Mouse (Mus musculus) bone marrow, adult 2 months (tissue): ENCODE results near the gene Ttc23. TPM values are rescaled to one million over a fixed set of nuclear protein-coding genes. Genes with fewer than 3 reads are reported as not detected.
A peak's percentile ranks its signal among the peaks of the same experiment; 100 is the strongest.

Experiments
- H3K27ac ChIP-seq: fragments of 200-500 bp; 2 replicates; pipeline ENCODE4 v1.5.1; 2012; ENCODE audit warnings: low read depth, mild to moderate bottlenecking, control low read depth, inconsistent platforms, low read length; ENCODE audit not compliant: control insufficient read depth, poor library complexity, insufficient read depth
- H3K4me1 ChIP-seq: fragments of 200-500 bp; 2 replicates; pipeline ENCODE4 v1.6.1; 2011; ENCODE audit warnings: low read length; ENCODE audit not compliant: control insufficient read depth, insufficient read depth
- H3K4me3 ChIP-seq: fragments of 200-500 bp; replicated peaks from 2 replicates; pipeline ENCODE3; 2011; ENCODE audit warnings: mild to moderate bottlenecking, low read depth, low read length, control low read depth; ENCODE audit not compliant: control insufficient read depth
- CTCF ChIP-seq: fragments of 200-500 bp; IDR thresholded peaks from 2 replicates; pipeline ENCODE4 v1.5.1; 2011; ENCODE audit warnings: low read length, control low read depth; ENCODE audit not compliant: control insufficient read depth, insufficient read depth
- POLR2A ChIP-seq: fragments of 200-500 bp; IDR thresholded peaks from 2 replicates; pipeline ENCODE4 v1.6.1; 2011; ENCODE audit warnings: low read depth, mild to moderate bottlenecking, control low read depth, low read length, borderline replicate concordance; ENCODE audit not compliant: control insufficient read depth
- WGBS: fragments of 180-500 bp; shearing (Covaris S2); methylation state at CpG from one replicate; pipeline ENCODE4 v1.1.7; 2018; 5-methylcytosine and 5-hydroxymethylcytosine counted together
- polyA plus RNA-seq: library from polyadenylated mRNA; stranded (reverse); fragments of >200 nt; gene quantifications from 2 replicates; pipeline ENCODE4 v1.2.4, GENCODE M21; 2011; ENCODE audit warnings: low replicate concordance; ENCODE audit not compliant: missing spikeins, insufficient read depth, insufficient read length

Ttc23 gene
- polyA plus RNA-seq, 1 experiment, result 13.0 TPM

DNA sequence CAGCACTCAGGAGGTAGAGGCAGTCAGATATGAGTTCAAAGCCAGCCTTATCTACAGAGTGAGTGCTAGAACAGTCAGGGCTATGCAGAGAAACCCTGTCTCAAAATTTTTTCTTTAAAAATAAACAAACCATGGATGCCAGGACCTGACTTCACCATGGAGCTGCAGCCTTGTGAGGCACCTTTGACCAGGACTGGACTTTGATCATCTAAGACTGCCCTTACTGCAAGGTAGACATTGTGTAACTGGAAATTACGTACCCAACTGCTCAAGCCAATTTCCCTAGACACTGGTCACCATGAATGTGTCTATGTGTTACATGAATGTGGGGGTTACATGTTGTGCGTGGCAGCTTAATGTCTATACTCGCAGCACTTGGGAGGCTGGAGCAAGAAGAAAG, 13.0 kb upstream of the Ttc23 start:
- WGBS, result 79% methylated on average over 3 of the region's 3 CpGs
- no peak for TF ChIP-seq CTCF
- TF ChIP-seq POLR2A, result no peak
- H3K4me3 ChIP-seq, result no peak overlapping the region
- no peaks in the 10 kb centered on the region for H3K4me1 ChIP-seq
- H3K27ac ChIP-seq, result no peak overlapping the region

DNA sequence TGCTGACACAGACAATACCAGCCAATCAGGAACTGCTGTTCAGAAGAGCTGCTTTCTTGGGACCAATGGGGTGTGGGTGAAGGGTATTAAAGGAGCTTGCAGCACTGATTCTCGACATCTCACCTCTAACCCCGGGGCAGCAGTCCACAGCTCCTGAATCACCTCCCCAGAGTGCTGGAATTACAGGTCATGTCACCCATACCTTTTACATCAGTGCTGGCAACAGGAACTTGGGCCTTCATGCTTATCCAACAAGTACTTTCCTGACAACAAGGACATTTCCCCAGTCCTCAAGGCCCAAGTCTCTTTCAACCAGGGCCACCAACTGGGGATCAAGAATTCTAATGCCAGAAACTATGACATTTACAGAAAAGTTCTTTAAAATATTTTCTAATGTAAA, 11.0 kb upstream of the Ttc23 start:
- Histone ChIP-seq H3K4me1 (no peaks in the 10 kb centered on the region), H3K27ac (no peak overlapping the region), H3K4me3 (no peak overlapping the region)
- TF ChIP-seq CTCF, result no peak
- no peak for TF ChIP-seq POLR2A
- 79% methylated on average over 2 of the region's 2 CpGs for WGBS

DNA sequence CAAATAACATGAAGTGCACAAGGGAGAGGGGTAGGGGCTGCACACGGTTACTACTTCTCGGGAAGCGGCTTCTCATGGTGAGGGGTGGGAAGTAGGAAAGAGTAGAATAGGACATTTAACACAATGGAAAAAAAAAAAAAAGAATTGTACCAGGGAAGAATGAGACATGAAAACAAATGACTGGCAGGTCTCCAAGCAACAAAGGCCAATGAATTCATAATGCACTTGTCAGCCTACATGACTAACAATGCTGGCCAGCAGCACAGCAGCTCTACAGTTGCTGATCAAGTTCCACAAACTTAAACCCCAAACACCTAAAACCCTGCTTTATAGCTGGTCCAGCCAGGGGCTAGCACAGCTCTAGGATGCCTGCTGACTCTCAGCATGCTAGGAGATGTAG, 8.2 kb upstream of the Ttc23 start:
- Histone ChIP-seq H3K4me3 (no peak overlapping the region), H3K27ac (no peak overlapping the region), H3K4me1 (peaks cover 1% of the 10 kb centered on the region; the same call in 1 of the 2 replicates)
- WGBS, result 95% methylated on average over 3 of the region's 3 CpGs
- TF ChIP-seq POLR2A, result no peak
- no peak for TF ChIP-seq CTCF

DNA sequence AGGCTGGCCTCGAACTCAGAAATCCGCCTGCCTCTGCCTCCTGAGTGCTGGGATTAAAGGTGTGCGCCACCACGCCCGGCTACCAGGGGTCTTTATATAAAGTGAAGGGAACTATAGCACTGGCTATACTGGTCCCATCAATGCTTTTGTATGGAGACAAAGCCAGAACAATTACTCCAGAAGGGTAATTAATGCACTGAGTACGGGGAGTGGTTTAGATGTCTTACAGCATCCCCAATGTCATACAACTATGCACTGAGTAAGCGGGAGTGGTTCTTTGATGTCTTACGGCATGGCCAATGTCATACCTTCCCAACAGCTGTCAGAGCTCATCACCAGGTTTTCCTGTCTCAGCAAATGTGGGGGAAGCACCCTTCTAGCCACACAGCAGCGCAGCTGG, 4.3 kb upstream of the Ttc23 start:
- TF ChIP-seq POLR2A (no peak), CTCF (no peak)
- Histone ChIP-seq H3K27ac (no peak overlapping the region), H3K4me3 (no peak overlapping the region), H3K4me1 (peaks cover 1% of the 10 kb centered on the region; the same call in 1 of the 2 replicates)
- WGBS, result 91% methylated on average over 9 of the region's 9 CpGs

DNA sequence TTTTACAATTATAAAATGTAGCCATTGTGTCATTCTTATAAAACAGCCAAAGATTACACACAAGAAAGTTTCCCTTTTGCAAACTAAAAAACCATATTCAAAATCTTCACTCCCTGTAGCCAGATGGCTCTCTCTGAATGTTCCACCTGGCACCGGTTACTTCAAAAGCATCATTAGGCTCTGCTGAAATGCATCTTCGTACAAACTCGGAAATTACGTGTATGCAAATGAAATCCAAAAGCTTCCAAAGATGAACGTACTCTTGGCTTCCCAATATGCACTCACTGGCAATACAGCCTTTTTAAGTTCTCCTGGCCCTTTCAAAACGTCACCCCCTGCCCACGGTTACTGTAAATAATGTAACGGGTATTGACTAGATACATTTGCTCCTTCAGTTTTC, 2.9 kb upstream of the Ttc23 start:
- WGBS, result 34% methylated on average over 8 of the region's 8 CpGs
- peak overlapping the region; percentile 87 for H3K4me3 ChIP-seq
- TF ChIP-seq CTCF, result no peak
- TF ChIP-seq POLR2A, result no peak
- H3K4me1 ChIP-seq, result peaks cover 1% of the 10 kb centered on the region; the same call in 1 of the 2 replicates
- H3K27ac ChIP-seq, result no peak overlapping the region

DNA sequence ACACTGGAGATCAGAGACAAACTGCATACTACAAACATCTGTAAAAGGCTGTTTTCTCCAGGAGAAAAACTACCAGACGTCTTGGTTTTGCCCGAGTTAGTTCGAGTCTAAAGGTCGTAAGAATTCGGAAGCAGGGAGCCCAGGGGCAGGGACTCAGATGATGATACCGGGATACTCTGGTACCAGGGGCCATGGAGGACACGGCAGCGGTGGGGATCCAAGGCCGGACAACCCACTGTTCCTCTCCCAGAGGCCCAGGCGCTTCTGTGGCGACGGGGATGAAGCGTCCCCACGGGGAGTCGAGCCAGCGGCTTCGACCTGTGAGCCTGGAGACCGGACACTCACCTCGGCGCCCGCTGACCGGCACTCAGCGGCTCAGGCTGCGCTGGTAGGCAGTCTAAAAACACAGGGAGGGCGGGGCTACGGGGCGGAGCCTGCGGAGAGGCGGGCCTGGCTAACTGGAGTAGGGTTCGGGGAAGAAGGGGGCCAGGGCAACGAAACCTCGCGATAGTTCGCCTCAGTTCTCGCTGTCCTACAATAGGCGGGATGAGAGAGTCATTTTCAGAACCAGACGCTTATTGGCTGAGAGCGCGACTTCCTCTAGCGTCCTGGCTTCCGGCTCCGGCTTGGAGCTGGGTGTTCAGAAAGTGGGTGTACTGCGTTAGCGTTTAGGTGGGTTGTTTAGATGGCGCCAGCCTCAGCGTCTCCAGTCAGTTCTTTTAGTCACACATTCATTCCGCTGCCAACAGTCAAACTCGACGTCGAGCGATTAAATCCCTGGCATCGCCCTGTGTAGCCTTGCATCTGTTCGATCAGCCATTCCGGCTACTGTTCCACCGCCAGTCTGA, 2.2 kb upstream of the Ttc23 start, which contains the start of gene Lrrc28:
Lrrc28 (minus strand) TSS at position 436 of the 848 bp plus-strand sequence.
- WGBS, result 1% methylated on average over 55 of the region's 55 CpGs
- peak within 1 kb of the TSS; percentile 78 for H3K27ac ChIP-seq
- TF ChIP-seq CTCF (peak; percentile 14; the same call in 1 of the 2 replicates), POLR2A (peak; percentile 72)

DNA sequence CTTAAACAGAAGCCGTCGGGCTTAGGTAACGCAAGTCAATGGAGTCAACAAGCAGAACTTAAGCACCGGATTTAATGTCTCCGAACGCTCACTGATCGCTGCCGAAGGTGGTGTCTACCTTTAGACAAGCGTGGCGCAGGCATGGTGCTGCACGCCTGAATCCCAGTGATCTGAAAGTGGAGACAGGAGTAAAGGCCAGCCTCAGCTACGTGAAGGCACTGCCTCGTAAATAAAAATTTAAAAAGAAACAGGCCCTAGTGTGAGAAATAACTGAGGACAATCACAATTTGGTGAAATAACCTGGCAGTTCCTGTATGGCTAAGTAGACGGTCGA, 1.6 kb upstream of the Ttc23 start:
- peaks cover 1% of the 10 kb centered on the region; the same call in 1 of the 2 replicates for H3K4me1 ChIP-seq
- WGBS, result 1% methylated on average over 15 of the region's 15 CpGs
- H3K4me3 ChIP-seq, result peak overlapping the region; percentile 87
- H3K27ac ChIP-seq, result peak overlapping the region; percentile 66
- TF ChIP-seq CTCF (no peak), POLR2A (no peak)

More for the DNA sequence above, 2.2 kb upstream of the Ttc23 start, which contains the start of gene Lrrc28:
- Histone ChIP-seq H3K4me1 (peaks cover 1% of the 10 kb centered on the region; the same call in 1 of the 2 replicates), H3K4me3 (peak within 1 kb of the TSS; percentile 87)

DNA sequence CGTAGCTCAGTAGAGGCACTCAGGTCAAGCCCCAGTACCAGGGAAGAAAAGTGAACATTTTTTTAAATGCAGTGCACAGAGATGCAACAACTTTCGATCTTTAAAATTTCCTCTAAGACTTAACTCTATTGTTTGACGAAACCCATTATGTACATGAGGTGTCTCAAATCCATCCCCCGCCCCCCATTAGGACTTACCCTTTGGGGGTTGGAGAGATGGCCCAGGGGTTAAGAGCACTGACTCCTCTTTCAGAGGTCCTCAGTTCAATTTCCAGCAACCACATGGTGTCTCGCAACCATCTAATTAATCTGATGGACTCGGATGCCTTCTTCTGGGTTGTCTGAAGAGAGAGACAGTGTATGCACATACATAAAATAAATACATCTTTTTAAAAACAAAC, 1.1 kb upstream of the Ttc23 start:
- H3K4me1 ChIP-seq, result peaks cover 1% of the 10 kb centered on the region; the same call in 1 of the 2 replicates

More for the DNA sequence above, 1.1 kb upstream of the Ttc23 start:
- WGBS, result 28% methylated on average over 6 of the region's 6 CpGs
- H3K4me3 ChIP-seq, result peak overlapping the region; percentile 87
- TF ChIP-seq CTCF, result no peak
- TF ChIP-seq POLR2A, result no peak
- H3K27ac ChIP-seq, result no peak overlapping the region
